Comparison of ENCODE assay signal across 11 mouse cellular contexts in genomic region chr12:80564990-80565389, GRCm38 (mm10). TPM values are rescaled to one million over a fixed set of nuclear protein-coding genes. Genes with fewer than 3 reads are reported as not detected.
DNase-seq lines count a peak whose midpoint lies in the region; ATAC-seq lines count a peak whose summit lies in the region.
"Had no signal": no experiment of that assay in that cellular context is flagged by ENCODE, and none has a peak within 500 bp of the region (broad histone marks: within the 10 kb centered on the region; RNA-seq: fewer than 3 reads in every experiment).

No protein-coding gene starts in this region.

- H3K4me1 ChIP-seq in heart, embryonic 11.5 days (ENCODE audit: control insufficient read depth, insufficient read depth, low read length) = peaks cover 4% of the 10 kb centered on the region; the same call in 1 of the 2 replicates
- H3K4me1 ChIP-seq in kidney, embryonic 15.5 days = peaks cover 15% of the 10 kb centered on the region; the same call in 1 of the 2 replicates
- H3K4me1 ChIP-seq: liver, embryonic 15.5 days had no signal

- H3K27me3 ChIP-seq in heart, embryonic 11.5 days (ENCODE audit: control insufficient read depth, insufficient read depth, low read length) = no peaks in the 10 kb centered on the region
- H3K27me3 ChIP-seq in kidney, embryonic 15.5 days = no peaks in the 10 kb centered on the region
- H3K27me3 ChIP-seq: liver, embryonic 15.5 days had no signal

- H3K4me2 ChIP-seq in heart, embryonic 11.5 days = no peak overlapping the region
- no peak overlapping the region for H3K4me2 ChIP-seq in kidney, embryonic 15.5 days
- H3K4me2 ChIP-seq: liver, embryonic 15.5 days had no signal

- H3K4me3 ChIP-seq in heart, embryonic 11.5 days (ENCODE audit: low read depth, low read length) = no peak overlapping the region
- no peak overlapping the region for H3K4me3 ChIP-seq in kidney, embryonic 15.5 days (replicated peaks)
- H3K4me3 ChIP-seq: liver, embryonic 15.5 days had no signal

- H3K27ac ChIP-seq in heart, embryonic 11.5 days (ENCODE audit: low read depth, low read length) = no peak overlapping the region
- no peak overlapping the region for H3K27ac ChIP-seq in kidney, embryonic 15.5 days
- H3K27ac ChIP-seq: liver, embryonic 15.5 days had no signal

- no peaks in the 10 kb centered on the region for H3K9me3 ChIP-seq in heart, embryonic 11.5 days (replicated peaks; ENCODE audit: control insufficient read depth, low read length)
- H3K9me3 ChIP-seq in kidney, embryonic 15.5 days (replicated peaks) = no peaks in the 10 kb centered on the region
- H3K9me3 ChIP-seq: liver, embryonic 15.5 days had no signal

- DNase-seq in heart, adult 18-20 months = peak; percentile 47 to 73
- peak; percentile 46 for DNase-seq in cerebellum, adult 11-12 months
- peak; percentile 71 for DNase-seq in gastrocnemius, postnatal 25 days
- peak; percentile 23 for DNase-seq in lung, postnatal 25 days (ENCODE audit: low spot score)
- DNase-seq in right cerebral cortex, postnatal 10 days (ENCODE audit: low spot score in 2 of 2) = no peak
- no peak for DNase-seq in frontal cortex, postnatal 36 days (ENCODE audit: low spot score in 2 of 2)
- DNase-seq: layer of hippocampus, postnatal 36 days had no signal

- no peak for ATAC-seq in heart, embryonic 11.5 days (replicated peaks; ENCODE audit: insufficient number of reproducible peaks, low FRiP score, low TSS enrichment)
- ATAC-seq in kidney, embryonic 15.5 days (replicated peaks; ENCODE audit: low FRiP score) = no peak
- ATAC-seq: inflammation-experienced regulatory T-cells, adult 6 months had no signal

- H3K36me3 ChIP-seq in heart, embryonic 11.5 days (ENCODE audit: control insufficient read depth, insufficient read depth, low read length) = no peaks in the 10 kb centered on the region
- no peaks in the 10 kb centered on the region for H3K36me3 ChIP-seq in kidney, embryonic 15.5 days
- H3K36me3 ChIP-seq: liver, embryonic 15.5 days had no signal

- WGBS in heart, embryonic 11.5 days (ENCODE audit: insufficient replicate concordance) = 74% methylated on average over 6 of the region's 6 CpGs
- WGBS in kidney, embryonic 15.5 days = 75% methylated on average over 6 of the region's 6 CpGs

- H3K9ac ChIP-seq in heart, embryonic 11.5 days (ENCODE audit: low read depth, low read length) = no peak overlapping the region
- no peak overlapping the region for H3K9ac ChIP-seq in kidney, embryonic 15.5 days
- H3K9ac ChIP-seq: liver, embryonic 15.5 days had no signal

RNA-seq across cellular contexts. Expression of gene Galnt16, which starts 46.9 kb away (rescaled TPM):
- 1 to 10 TPM; 1.7 to 2.8 TPM for total RNA-seq in heart, adult 18-20 months (2021)
- 1.0 and 1.3 TPM in 2 replicates for polyA plus RNA-seq in heart, embryonic 11.5 days (2014; fragmentation: Nextera tagmentation; extraction: Ambion mirVana)
- 1 to 10 TPM; 3.9 to 6.0 TPM for total RNA-seq in gastrocnemius, postnatal 25 days (2021)
- polyA plus RNA-seq in kidney, embryonic 15.5 days (2015; fragmentation: Nextera tagmentation; extraction: Ambion mirVana) = 6.6 and 9.4 TPM in 2 replicates

Comparison
In these comparisons a context has a peak if more than half of its experiments do, and no peak if none do; other contexts are left out.
1. DNase-seq: peak in heart, adult 18-20 months (2 of 2), cerebellum, adult 11-12 months (single experiment), gastrocnemius, postnatal 25 days (single experiment) and lung, postnatal 25 days (single experiment); none in right cerebral cortex, postnatal 10 days (0 of 2) and frontal cortex, postnatal 36 days (0 of 2).